Mouse (Mus musculus) bone marrow, adult 2 months (tissue): ENCODE measurements around the gene Acsm2.

Source experiments
- CTCF ChIP-seq: fragments of 200-500 bp; IDR thresholded peaks from 2 replicates; pipeline ENCODE4 v1.5.1; 2011; ENCODE audit warnings: low read length, control low read depth; ENCODE audit not compliant: control insufficient read depth, insufficient read depth
- POLR2A ChIP-seq: fragments of 200-500 bp; IDR thresholded peaks from 2 replicates; pipeline ENCODE4 v1.6.1; 2011; ENCODE audit warnings: low read depth, mild to moderate bottlenecking, control low read depth, low read length, borderline replicate concordance; ENCODE audit not compliant: control insufficient read depth

GRCm38 (mm10) chr7:119618209-119618935 lies 64.2 kb downstream of the Acsm2 start:
- TF ChIP-seq POLR2A: no peak
- TF ChIP-seq CTCF: no peak
